Mouse (Mus musculus): ENCODE data around the gene Prr23a2. TPM values are rescaled to one million over a fixed set of nuclear protein-coding genes. Genes with fewer than 3 reads are reported as not detected.

Gene Prr23a2
- polyA plus RNA-seq, 1 experiment from 2014 or later = not detected

DNA sequence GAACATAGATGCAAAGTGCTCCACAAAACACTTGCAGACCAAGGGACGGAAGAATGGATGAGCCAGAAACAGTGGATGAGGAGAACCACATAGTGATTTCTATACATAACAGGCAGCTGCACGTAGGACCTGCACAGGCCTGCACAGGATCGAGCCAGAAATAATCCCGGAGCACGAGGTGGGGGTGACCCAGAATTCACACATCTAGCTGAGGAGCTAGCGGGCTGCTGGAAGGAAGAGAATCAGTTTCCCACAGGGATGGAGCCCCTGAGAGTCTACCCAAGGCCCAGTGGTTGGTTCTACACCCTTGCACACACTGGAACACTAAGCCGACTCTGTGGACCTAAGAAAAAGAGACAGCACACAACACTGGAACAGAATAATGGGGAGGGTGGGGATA is 32.5 kb upstream of the Prr23a2 start:
- Histone ChIP-seq H3K4me1 (ENCODE audit: control insufficient read depth, insufficient read depth, low read length) (no peaks in the 10 kb centered on the region), H3K27me3 (ENCODE audit: control insufficient read depth, insufficient read depth, low read length) (no peaks in the 10 kb centered on the region), H3K9ac (replicated peaks; ENCODE audit: low read length) (no peak overlapping the region), H3K36me3 (ENCODE audit: control insufficient read depth, insufficient read depth, low read length) (no peaks in the 10 kb centered on the region), H3K4me3 (replicated peaks; ENCODE audit: low read depth, low read length) (no peak overlapping the region), H3K4me2 (ENCODE audit: low read length) (no peak overlapping the region), H3K27ac (replicated peaks; ENCODE audit: low read depth, low read length) (no peak overlapping the region), H3K9me3 (ENCODE audit: control insufficient read depth, low read length) (peaks cover 6% of the 10 kb centered on the region; the same call in 1 of the 2 replicates)
- ATAC-seq (ENCODE audit: low FRiP score, low TSS enrichment) (no peak), DNase-seq (no peak)
- WGBS = 90% methylated on average over 7 of the region's 7 CpGs

DNA sequence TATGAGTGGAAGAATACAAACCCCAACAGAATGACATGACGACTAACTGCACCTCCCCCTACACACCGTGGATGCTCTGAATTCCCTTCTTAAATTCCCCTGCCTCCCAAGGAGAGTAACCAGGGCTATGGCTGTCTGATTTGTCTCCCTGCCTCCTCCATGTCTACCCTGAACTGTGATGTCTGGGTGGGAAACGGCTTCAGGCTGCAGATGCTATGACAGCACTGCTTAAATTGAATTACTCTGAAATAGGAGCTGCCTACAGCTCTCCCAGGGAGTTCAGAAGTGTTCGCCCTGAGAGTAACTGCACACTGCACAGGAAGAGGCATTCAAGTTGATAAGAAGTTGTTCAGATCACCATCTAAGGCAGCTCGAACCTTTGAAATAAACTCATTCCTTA is 26.8 kb upstream of the Prr23a2 start:
- no peak for ATAC-seq (ENCODE audit: low FRiP score, low TSS enrichment)
- no peaks in the 10 kb centered on the region for H3K27me3 ChIP-seq (ENCODE audit: control insufficient read depth, insufficient read depth, low read length)
- 70% methylated on average over 5 of the region's 5 CpGs for WGBS

DNA sequence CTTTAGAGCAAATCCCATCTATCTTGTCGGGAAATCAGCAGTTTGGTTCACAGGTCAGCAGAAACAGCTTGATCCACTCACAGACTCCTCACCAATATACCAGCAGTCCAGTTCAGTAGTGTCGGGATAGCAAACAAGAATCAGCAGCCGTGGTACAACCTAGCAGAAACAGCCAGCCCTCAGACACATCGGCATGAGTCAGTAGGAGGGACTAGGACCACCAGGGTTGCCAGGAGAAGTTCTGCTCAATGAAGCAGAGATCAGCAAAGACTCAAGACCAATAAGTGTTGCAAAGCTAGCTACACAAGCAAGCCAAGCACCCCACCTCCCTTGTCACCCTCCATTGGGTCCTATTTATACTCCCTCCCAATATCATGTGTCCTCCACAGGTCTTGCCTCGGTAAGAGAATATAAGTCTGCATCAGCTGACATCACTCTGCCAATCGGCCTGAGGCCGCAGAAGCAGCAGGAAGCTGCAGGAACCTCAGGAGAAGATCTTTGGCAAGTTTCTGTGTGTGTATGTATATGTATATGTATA is 18.7 kb upstream of the Prr23a2 start:
- Histone ChIP-seq H3K9ac (replicated peaks; ENCODE audit: low read length) (no peak overlapping the region), H3K9me3 (ENCODE audit: control insufficient read depth, low read length) (no peaks in the 10 kb centered on the region), H3K27me3 (ENCODE audit: control insufficient read depth, insufficient read depth, low read length) (no peaks in the 10 kb centered on the region), H3K27ac (replicated peaks; ENCODE audit: low read depth, low read length) (no peak overlapping the region), H3K4me1 (ENCODE audit: control insufficient read depth, insufficient read depth, low read length) (no peaks in the 10 kb centered on the region), H3K4me2 (ENCODE audit: low read length) (no peak overlapping the region), H3K4me3 (replicated peaks; ENCODE audit: low read depth, low read length) (no peak overlapping the region), H3K36me3 (ENCODE audit: control insufficient read depth, insufficient read depth, low read length) (no peaks in the 10 kb centered on the region)
- DNase-seq (no peak), ATAC-seq (ENCODE audit: low FRiP score, low TSS enrichment) (no peak)
- 83% methylated on average over 7 of the region's 7 CpGs for WGBS

More for the DNA sequence above, 26.8 kb upstream of the Prr23a2 start:
- H3K27ac ChIP-seq (replicated peaks; ENCODE audit: low read depth, low read length) = no peak overlapping the region
- H3K4me3 ChIP-seq (replicated peaks; ENCODE audit: low read depth, low read length) = no peak overlapping the region
- no peaks in the 10 kb centered on the region for H3K4me1 ChIP-seq (ENCODE audit: control insufficient read depth, insufficient read depth, low read length)
- H3K9me3 ChIP-seq (ENCODE audit: control insufficient read depth, low read length) = no peaks in the 10 kb centered on the region
- no peaks in the 10 kb centered on the region for H3K36me3 ChIP-seq (ENCODE audit: control insufficient read depth, insufficient read depth, low read length)
- no peak overlapping the region for H3K9ac ChIP-seq (replicated peaks; ENCODE audit: low read length)
- H3K4me2 ChIP-seq (ENCODE audit: low read length) = no peak overlapping the region
- DNase-seq = no peak

DNA sequence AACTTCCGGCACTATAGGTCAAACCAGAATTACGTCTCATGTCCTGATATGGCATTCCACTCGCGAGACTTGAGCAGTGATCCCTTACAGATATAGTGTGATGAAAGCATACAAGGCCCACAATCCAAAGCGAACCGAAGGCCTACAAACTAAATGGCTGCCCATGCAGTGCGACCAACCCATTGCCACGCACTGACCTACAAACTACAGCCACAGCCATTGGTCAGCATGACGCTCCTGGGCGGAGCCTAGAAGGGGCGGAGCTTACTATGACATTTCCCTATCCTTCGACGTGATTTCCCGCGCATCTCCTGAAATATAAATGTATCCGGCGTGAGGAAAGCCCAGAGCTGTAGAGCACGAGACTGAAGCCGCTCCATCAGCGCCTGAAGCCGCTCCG is 14.2 kb upstream of the Prr23a2 start, which contains the start of gene Prr23a1:
Gene Prr23a1, plus strand, starts transcription at position 387 of the 400 bp plus-strand sequence.
- no peaks in the 10 kb centered on the region for H3K36me3 ChIP-seq (ENCODE audit: control insufficient read depth, insufficient read depth, low read length)
- WGBS = 58% methylated on average over 22 of the region's 22 CpGs
- H3K9me3 ChIP-seq (ENCODE audit: control insufficient read depth, low read length) = no peaks in the 10 kb centered on the region
- no peaks in the 10 kb centered on the region for H3K4me1 ChIP-seq (ENCODE audit: control insufficient read depth, insufficient read depth, low read length)
- peak; percentile 3 for DNase-seq
- H3K27me3 ChIP-seq (ENCODE audit: control insufficient read depth, insufficient read depth, low read length) = no peaks in the 10 kb centered on the region
- H3K27ac ChIP-seq (replicated peaks; ENCODE audit: low read depth, low read length) = no peak within 1 kb of the TSS
- no peak for ATAC-seq (ENCODE audit: low FRiP score, low TSS enrichment)
- no peak within 1 kb of the TSS for H3K9ac ChIP-seq (replicated peaks; ENCODE audit: low read length)
- 0 out of 2 replicates have a peak within 1 kb of the TSS, but pooled peaks have one; percentile 17 for H3K4me2 ChIP-seq (ENCODE audit: low read length)
- no peak within 1 kb of the TSS for H3K4me3 ChIP-seq (replicated peaks; ENCODE audit: low read depth, low read length)

DNA sequence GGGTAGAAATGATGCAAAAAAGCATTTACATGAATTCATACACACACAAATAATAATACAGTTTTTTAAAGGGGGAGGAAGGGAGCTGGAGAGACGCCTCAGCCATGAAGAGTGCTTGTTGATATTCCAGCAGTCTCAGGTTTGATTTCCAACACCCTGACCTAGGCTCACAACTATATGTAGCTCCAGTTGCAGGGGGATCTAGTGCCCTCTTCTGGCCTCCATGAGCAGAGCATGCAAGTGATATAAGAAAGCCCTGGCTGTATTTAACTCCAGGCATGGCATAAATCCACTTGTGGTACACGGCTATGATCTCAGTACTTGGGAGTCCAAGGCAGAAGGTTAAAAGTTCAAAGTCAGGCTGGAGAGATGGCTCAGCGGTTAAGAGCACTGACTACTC is 7.2 kb downstream of the Prr23a2 start:
- no peaks in the 10 kb centered on the region for H3K9me3 ChIP-seq (ENCODE audit: control insufficient read depth, low read length)
- H3K4me3 ChIP-seq (replicated peaks; ENCODE audit: low read depth, low read length) = no peak overlapping the region
- no peaks in the 10 kb centered on the region for H3K27me3 ChIP-seq (ENCODE audit: control insufficient read depth, insufficient read depth, low read length)
- no peak overlapping the region for H3K9ac ChIP-seq (replicated peaks; ENCODE audit: low read length)
- no peaks in the 10 kb centered on the region for H3K36me3 ChIP-seq (ENCODE audit: control insufficient read depth, insufficient read depth, low read length)
- no peaks in the 10 kb centered on the region for H3K4me1 ChIP-seq (ENCODE audit: control insufficient read depth, insufficient read depth, low read length)
- H3K27ac ChIP-seq (replicated peaks; ENCODE audit: low read depth, low read length) = no peak overlapping the region
- ATAC-seq (ENCODE audit: low FRiP score, low TSS enrichment) (no peak), DNase-seq (no peak)
- H3K4me2 ChIP-seq (ENCODE audit: low read length) = no peak overlapping the region
- WGBS = 66% methylated on average over 3 of the region's 3 CpGs

DNA sequence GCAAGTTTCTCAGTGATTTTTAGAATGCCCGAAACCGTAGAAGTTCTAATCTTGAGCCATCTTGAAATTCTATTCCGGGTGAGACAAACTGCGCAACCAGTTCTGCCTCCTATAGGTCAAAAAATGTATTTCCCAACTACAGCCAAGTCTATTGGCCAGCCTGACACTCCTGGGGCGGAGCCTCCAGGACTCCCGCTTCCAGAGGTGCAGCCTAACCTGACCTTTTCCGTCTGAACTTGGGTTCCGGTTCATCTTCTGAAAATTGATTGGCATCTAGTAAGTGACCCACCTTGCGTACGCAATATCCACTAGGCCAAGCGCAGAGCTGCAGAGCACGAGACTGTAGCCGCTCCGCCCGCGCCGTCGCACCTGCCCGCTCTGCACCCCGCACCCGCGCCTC is 8.3 kb downstream of the Prr23a2 start, which contains the start of gene Prr23a3:
Gene Prr23a3, plus strand, starts transcription at position 197 of the 400 bp plus-strand sequence.
- Histone ChIP-seq H3K27ac (replicated peaks; ENCODE audit: low read depth, low read length) (no peak within 1 kb of the TSS), H3K9ac (replicated peaks; ENCODE audit: low read length) (no peak within 1 kb of the TSS), H3K4me2 (ENCODE audit: low read length) (no peak within 1 kb of the TSS), H3K36me3 (ENCODE audit: control insufficient read depth, insufficient read depth, low read length) (no peaks in the 10 kb centered on the region), H3K9me3 (ENCODE audit: control insufficient read depth, low read length) (no peaks in the 10 kb centered on the region), H3K4me1 (ENCODE audit: control insufficient read depth, insufficient read depth, low read length) (no peaks in the 10 kb centered on the region), H3K27me3 (ENCODE audit: control insufficient read depth, insufficient read depth, low read length) (no peaks in the 10 kb centered on the region), H3K4me3 (replicated peaks; ENCODE audit: low read depth, low read length) (no peak within 1 kb of the TSS)
- DNase-seq = no peak
- WGBS = 67% methylated on average over 22 of the region's 22 CpGs
- no peak for ATAC-seq (ENCODE audit: low FRiP score, low TSS enrichment)

DNA sequence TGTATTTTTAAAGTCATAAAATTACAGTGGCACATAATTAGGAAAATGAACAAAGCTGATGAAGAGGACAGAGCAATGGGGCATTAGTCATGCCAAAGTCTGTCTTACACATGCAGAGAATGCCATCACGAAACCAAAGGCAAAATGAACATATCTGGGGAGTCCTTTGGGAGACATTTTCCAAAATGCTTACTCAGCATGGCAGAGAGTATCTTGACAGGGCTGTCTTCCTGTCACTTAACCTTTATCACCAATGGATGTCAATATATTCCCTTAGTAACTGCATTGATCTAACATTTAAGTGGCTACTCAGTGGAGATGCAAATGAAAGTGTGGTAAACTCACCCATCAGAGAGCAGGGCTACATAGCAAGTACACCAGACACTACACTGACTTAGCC is 45.2 kb downstream of the Prr23a2 start:
- Histone ChIP-seq H3K27ac (replicated peaks; ENCODE audit: low read depth, low read length) (no peak overlapping the region), H3K9ac (replicated peaks; ENCODE audit: low read length) (no peak overlapping the region), H3K9me3 (ENCODE audit: control insufficient read depth, low read length) (peaks cover 11% of the 10 kb centered on the region), H3K4me1 (ENCODE audit: control insufficient read depth, insufficient read depth, low read length) (no peaks in the 10 kb centered on the region), H3K27me3 (ENCODE audit: control insufficient read depth, insufficient read depth, low read length) (no peaks in the 10 kb centered on the region), H3K36me3 (ENCODE audit: control insufficient read depth, insufficient read depth, low read length) (no peaks in the 10 kb centered on the region), H3K4me3 (replicated peaks; ENCODE audit: low read depth, low read length) (no peak overlapping the region), H3K4me2 (ENCODE audit: low read length) (no peak overlapping the region)
- 86% methylated on average over 1 of the region's 1 CpGs for WGBS
- no peak for ATAC-seq (ENCODE audit: low FRiP score, low TSS enrichment)
- DNase-seq = no peak

DNA sequence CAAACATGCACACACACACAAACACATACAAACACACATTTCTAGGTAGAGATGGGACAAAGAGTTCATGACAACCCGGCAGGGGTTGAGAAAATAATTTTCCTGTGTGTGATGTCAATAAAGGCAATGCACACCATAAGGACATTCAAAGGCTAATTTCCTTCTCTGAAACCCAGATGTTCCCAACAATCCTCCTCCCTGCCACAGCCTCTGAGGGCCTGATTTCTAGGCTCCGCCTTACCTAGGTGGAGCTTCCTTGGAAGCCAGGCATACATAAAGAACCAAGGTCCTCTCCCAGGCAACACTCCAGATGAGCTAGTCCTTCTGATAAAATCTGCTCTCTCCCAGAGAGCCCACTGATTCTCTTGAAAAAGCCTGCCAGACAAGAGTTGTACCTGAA is 46.5 kb downstream of the Prr23a2 start, which contains the start of gene 7420426K07Rik:
Gene 7420426K07Rik, plus strand, starts transcription at position 301 of the 400 bp plus-strand sequence.
- Histone ChIP-seq H3K4me2 (ENCODE audit: low read length) (no peak within 1 kb of the TSS), H3K36me3 (ENCODE audit: control insufficient read depth, insufficient read depth, low read length) (no peaks in the 10 kb centered on the region), H3K4me1 (ENCODE audit: control insufficient read depth, insufficient read depth, low read length) (no peaks in the 10 kb centered on the region), H3K9ac (replicated peaks; ENCODE audit: low read length) (no peak within 1 kb of the TSS), H3K9me3 (ENCODE audit: control insufficient read depth, low read length) (no peaks in the 10 kb centered on the region), H3K27me3 (ENCODE audit: control insufficient read depth, insufficient read depth, low read length) (no peaks in the 10 kb centered on the region), H3K27ac (replicated peaks; ENCODE audit: low read depth, low read length) (no peak within 1 kb of the TSS), H3K4me3 (replicated peaks; ENCODE audit: low read depth, low read length) (no peak within 1 kb of the TSS)
- DNase-seq (no peak), ATAC-seq (ENCODE audit: low FRiP score, low TSS enrichment) (no peak)
- 93% methylated on average over 2 of the region's 2 CpGs for WGBS

Data from midbrain, embryonic 14.5 days (tissue).